Mouse (Mus musculus) MEL-GATA-1-ER (cell line): ENCODE measurements around the gene Mpp2.

Experiments used
- DNase-seq: peaks from one replicate; pipeline ENCODE4 v3.0.0-alpha.2; 2012; ENCODE audit warnings: low read depth; ENCODE audit errors: extremely low read depth

The Mpp2 gene

DNA sequence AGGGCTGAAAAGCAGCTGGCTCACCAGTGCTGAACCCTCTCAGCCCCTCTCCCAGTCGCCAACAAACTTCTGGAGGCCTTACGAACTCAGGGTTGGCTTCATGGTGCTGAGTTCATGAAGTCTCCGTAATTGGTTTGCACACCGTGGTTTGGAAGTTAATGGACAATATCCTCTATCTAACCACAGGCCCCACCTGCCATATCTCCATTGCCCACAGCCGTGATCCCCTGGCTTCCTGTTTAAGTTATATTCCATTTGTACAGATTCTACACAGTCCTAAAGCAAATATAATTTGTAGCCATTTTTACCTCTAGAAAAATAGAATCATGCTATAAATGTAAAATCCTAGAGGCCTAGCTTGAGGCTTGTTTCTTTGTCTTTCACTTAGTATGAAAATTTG, 15.6 kb downstream of the Mpp2 start:
- no peak for DNase-seq

DNA sequence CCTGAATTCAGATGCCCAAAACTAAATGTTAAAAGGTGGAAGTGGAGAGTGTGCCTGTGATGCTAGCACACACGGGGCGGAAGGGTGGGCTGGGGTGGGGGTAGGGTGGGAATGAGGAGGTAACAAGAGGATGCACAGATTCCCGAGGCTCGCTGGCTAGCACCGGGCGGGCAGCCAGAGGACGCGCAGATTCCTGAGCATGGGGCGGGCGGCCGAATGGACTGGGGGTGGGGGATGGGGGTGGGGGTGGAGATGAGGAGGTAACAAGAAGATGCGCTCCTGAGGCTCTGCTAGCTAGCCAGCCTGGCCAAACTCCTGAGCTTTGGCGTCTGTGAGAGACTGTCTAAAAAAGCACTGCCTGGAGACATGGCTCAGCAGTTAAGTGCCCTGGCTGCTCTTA, 17.9 kb downstream of the Mpp2 start:
- DNase-seq = no peak

DNA sequence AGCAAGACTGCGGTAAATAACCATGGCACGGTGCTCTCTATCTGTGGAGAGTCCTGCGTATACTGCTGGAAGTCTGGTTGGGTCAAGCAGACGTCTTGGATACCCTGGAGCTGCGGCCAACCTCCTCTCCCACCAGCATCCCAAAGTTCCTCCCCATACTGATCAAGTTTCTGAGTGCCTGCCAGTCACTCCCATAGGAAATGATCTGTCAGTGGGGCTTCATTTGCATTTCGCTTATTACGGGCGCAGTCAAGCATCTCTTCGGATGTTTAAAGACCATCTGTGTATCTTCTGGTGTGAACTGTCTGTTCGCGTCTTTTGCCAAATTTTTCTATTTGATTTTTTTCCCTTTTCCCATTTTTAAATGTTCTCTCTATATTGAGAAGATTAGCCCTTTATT, 18.7 kb downstream of the Mpp2 start:
- no peak for DNase-seq

DNA sequence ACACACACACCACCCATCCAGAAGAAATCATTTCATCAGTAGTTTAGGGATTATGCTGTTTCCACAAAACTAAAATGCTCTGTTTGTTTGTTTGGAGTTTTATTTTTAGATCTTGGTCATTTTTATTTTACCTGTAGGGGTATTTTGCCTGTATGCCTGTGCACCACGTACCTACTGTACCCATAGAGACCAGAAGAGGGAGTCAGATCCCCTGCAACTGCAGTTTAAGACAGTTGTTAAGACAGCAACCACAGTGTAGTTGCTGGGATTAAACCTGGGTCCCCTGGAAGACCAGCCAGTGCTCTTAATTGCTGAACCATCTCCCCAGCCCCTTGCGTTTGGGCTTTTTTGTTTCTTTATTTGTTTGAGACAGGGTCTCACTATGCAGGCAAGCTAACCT, 19.3 kb downstream of the Mpp2 start:
- DNase-seq = peak; percentile 15

DNA sequence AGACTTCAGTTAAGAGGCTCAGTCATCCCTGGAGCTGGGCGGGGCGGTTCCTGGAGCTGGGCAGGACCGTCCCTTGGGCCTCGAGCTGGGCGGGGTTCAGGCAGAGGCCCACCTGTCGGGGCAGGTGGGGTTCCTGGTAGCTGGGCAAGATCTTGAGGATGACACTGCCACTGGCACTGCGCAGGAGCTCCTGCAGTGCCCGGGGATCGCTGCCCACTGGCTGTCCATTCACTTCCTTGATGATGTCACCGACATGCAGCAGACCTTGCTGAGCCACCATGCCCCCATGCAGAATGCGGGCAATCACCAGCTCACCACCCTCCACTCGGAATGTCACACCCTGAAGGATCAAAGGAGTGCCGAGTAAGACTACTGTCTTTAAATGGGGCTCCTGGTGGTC, 25.2 kb downstream of the Mpp2 start:
- DNase-seq = no peak

DNA sequence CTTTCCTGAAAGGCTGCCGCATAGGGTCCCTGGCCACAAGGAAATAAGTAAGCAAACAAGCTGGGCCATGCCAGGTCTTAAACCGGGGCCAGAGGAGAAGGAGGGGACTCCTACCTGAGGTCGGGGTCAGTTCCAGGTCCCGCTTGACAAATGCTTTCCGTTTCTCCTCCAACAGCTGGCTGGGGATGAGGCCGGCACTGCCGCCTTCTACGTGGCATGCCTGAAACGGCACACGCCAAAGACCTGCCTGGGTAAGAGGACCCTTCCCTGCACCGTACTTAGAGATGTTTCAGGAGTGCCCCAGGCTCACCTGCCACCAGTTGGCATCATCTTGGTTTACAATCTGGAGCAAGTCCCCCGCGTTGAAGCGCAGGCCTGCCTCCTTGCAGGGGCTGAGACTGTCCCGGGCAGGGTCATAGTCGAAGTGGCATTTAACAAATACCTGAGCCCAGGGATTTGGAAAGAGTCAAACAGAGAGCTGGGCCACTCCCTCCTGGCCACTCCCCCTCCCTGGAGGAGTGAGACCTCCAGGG, 26.3 kb downstream of the Mpp2 start:
- no peak for DNase-seq

DNA sequence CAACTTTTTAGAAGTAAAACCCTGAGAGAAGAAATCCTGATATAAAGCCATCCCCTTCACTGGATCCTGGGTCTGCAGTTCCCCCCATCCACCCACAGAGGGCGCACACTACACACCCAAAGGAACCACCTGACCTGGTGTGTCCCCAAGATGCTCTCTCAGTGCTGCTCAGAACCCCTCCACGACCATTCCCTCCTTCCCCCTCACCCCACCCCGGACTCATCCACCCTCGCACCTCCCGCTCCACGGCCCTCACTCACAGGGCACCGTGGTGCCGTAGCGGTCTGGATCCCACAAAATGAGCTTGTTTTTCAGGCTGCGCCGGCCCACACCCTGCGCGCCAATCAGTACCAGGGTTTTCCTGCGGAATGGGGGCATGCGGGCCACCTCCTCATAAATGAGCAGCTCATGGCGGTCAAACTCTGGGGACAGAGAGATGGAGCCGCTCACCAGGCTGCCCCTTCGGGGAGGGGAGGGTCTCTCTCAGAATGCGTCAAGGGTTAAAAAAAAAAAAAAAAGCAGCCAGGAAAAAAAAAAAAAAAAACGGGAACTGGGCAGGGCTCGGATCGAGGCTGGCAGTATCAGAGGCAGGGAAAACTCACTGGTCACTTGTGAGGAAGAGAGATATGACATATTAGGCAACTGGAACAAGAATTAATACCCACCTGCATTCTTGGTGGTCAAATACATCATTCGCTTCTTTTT, 26.9 kb downstream of the Mpp2 start:
- peak; percentile 47 for DNase-seq

DNA sequence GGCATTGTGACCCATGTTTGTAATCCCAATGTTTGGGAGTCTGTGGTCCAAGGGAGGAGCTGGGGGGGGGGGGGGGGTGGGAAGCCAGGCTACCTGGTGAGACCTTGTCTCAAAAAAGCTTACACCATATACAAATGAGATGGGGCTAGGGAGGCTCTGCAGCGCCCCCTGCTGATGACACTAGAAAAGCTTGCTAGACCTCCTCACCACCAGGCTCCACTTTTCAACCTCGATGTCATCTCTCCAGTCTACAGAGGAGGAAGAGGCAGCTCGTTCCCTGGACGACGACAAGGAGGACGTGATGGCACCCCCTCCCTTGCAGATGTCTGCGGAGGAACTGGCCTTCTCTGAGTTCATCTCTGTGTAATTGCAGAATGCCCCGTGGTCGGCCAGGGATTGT, 34.5 kb downstream of the Mpp2 start:
- DNase-seq = peak; percentile 37

DNA sequence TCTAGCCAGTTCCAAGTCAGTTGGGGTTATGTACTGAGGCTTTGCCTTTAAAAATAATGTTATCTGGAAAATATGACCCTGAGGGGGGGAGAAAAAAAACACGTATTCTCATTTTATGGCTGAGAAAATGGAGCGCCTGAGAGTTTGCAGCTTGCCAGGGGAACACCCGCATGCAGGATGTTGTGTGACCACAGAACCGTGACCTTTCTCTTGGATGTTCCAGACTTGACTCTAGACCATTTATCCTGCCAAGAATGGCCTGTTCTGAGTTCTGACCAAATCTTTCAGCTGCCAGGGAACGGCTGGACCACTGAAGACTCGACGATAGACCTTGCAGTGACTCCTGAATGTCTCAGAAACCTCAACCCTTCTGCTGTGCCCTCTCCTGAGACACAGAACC, 35.1 kb downstream of the Mpp2 start:
- no peak for DNase-seq

DNA sequence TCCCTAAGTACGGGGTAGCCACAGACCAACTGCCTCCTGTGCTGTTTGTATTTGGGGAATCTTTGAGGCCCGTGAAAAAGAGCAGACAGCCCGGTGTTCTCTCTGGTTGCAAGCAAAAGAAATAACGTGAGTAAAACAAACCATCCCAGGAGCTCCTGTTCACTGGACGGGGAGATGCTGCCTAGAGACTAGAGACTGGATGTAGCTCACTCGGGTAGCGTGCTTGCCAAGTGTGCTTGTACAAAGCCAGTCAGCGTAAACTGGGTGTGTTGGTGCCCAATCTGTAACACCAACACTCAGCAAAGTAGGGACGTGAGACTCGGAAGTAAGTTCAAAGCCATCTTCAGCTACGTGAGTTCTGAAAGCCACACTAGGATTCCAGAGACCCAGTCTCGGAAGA, 35.6 kb downstream of the Mpp2 start:
- DNase-seq = no peak

DNA sequence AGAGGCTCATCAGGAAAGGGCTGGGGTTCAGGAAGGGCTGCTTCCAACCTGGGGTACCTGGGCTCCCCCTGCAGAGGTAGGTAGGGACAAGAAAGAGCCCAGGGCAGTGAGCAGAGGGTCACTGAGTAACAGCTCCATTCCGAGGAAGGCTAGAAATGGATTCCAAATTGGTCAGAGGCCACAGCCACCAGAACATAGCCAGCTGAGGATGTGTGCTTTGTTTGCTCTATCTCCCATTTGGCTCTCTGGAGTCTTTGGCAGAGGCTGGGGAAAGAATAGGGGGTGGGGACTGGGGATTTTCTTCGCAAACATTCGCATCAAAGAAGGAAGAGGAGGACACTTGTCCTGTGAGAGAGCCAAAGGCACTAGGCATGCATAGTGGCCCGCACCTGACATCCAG, 36.4 kb downstream of the Mpp2 start:
- no peak for DNase-seq

DNA sequence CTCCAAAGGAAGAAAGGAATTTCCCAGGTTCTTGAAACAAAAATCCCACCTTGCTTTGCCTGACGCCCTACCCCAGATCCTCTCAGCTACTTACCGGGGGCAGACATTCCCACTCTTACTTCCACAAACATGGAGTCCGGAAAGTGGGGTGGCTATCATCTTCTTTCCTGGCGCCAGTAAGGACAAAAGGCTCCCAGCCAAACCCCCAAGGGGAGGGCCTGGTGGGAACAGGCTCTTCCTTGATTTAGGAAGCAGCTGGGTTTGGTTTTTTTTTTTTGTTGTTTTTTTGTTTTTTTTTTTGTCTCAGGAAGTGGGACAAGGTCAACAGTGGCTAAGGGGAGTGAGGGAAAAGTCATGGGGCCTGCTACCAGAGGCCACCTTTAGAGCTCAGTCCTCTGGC, 36.8 kb downstream of the Mpp2 start:
- DNase-seq = no peak

DNA sequence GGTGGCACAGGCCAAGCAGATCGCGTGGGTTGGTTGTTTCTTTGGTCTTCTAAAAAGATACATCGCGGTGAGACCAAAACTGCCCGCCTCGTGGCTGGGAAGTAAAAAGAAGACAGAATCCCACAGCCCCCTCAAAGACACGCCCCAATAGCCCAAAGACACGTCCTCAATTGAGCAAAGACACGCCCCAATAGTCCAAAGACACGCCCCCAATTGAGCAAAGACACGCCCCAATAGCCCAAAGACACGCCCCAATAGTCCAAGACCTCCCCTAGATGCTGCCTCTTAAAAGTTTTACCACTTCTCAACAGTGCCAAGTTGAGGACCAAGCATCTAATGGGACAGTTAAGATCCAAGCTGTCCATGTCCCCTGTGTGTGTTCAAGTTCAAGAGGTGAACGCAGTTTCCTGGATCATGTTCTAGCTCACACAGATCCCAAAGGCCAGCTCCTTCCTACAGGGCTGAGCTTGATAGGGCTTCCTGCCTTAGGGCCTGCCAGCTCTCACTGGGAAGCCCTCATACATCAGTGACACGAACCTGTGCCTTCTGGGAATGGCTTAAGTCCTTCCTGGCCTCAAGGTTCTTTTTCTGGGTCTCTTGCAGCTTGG, 38.3 kb downstream of the Mpp2 start:
- no peak for DNase-seq

DNA sequence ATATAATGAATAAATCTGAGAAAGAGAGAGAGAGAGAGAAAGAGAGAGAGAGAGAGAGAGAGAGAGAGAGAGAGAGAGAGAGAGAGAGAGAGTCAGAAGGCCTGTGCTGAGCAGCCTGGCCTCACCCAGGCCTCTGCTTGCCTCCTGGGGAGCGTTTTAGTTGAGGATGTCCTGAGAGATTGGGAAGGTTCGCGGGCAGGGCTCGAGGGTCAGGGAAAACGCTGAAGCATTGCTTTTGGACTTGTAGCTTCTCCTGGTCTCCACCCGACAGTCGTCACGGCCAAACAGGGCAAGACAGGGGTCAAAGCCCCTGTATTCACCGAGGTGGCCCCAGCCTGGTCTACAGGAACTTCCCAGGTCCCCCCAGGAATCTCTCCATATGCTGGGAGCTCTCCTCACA, 41.7 kb downstream of the Mpp2 start:
- DNase-seq = no peak

DNA sequence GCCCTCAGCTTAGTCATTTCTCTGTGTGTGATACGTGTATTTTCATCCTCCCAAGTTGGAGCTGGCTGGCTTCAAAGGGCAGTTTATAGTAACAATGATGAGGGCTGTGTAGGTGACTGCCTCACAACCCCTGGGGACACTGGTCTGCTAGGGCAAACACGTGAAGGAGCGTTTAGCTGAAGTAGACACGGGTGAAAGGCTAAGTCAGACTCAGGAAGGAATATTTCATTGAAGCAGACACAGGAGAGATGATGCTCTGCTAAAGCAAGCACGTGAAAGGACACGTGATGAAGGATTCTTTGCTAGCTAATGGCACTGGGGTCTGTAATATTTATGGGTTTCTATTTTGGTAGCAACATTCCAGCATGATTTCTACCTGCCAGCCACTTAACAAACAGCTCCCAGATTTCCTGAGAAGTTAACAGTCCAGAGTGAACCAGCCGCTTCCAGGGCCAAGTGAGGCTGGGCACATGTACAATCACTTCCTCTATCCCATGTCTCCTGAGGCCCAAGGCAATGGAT, 43.6 kb downstream of the Mpp2 start:
- DNase-seq = no peak

DNA sequence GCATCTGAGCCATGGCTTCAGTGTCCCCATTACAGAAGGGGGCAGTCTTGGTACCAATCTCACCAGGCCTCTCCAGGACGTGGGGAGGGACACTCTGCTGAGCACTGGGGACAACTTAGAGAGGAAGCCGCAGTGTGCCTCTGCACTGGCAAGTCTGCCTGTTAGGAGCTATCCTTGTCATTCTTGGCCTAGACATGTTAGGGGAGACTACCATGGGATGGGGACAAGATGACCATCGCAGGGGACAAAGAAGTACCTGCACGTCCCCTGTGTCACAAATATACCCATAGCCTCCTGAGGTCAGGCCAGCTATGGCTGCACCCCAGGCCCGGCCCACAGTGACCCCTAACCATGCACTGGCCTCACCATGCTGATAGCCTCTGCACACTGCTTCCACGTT, 44.9 kb downstream of the Mpp2 start:
- no peak for DNase-seq

DNA sequence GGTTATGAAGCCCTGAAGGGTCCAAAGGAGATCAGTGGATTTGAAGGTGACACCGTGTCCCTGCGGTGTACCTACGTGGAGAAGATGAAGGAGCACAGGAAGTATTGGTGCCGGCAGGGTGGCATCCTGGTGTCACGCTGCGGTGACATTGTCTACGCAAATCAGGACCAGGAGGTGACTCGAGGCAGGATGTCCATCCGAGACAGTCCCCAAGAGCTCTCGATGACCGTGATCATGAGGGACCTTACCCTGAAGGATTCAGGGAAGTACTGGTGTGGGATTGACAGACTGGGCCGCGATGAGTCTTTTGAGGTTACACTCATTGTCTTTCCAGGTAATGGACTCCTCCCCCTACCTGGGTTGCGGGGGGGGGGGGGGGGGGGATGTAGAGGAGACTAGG, 45.3 kb downstream of the Mpp2 start:
- DNase-seq = no peak

DNA sequence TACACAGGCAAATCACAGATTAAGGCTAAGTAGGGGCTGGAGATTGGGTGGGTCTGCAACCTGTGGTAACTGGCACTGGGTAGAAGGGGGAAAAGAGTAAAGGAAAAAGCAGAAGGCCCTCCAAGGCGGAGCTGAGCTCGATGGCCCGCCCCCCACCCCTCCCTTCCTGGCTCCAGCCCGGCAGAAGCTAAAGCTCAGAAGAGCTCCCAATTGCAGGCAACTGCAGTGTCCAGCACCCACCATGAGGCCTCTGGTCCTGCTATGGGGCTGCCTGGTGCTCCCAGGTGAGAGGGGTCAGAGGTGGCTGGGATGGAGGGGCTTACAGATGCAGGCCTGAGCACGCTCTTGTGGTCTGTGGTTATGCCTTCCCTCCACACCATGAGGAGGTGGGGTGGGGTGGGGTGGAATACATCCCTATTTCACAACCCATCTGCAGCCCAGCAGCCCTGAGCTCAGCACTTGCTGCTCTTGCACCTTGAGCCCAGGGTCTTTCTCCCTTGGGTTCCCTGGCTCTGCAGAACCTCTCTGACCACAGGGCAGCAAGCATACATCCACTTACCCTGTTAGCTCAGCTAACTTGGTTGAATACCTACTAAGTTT, 46.9 kb downstream of the Mpp2 start, which contains the start of gene Cd300lg:
Gene Cd300lg, plus strand, starts transcription at position 160 of the 600 bp plus-strand sequence.
- DNase-seq = peak; percentile 39

DNA sequence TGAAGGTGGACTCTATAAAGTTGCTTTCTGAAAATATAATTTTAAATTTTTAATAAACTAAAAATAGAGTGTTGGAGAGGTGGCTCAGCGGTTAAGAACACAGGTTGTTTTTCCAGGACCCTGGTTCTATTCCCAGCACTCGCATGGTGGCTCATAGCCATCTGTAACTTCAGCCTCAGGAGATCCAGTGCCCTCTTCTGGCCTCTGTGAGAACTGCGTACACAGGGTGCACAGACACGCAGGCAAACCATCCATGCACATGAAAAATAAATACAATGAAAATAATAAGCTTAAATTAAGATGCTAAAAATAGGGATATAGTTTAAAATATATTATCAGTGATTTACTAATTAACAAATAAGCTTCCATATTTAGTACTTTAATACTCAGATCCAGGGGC, 47.7 kb downstream of the Mpp2 start:
- DNase-seq = no peak

DNA sequence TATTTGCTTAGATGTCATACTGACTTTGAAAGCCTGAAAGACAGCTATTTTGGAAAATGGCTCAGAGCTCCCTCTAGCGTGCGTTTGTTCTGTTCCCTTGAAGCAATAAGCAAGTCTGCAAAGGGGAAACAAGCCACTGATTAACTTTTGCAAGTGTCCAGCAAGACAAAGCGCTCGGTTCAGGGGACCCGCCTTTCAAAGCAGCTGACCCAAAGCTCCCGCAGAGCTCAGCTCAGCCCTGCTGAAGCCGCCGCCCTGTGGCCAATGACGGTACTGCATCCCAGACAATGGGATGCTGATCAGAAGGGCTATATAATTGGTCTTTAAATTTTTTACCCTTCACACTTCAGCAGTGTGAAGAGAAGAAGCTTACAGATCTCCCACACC, 48.2 kb downstream of the Mpp2 start:
- peak; percentile 94 for DNase-seq

DNA sequence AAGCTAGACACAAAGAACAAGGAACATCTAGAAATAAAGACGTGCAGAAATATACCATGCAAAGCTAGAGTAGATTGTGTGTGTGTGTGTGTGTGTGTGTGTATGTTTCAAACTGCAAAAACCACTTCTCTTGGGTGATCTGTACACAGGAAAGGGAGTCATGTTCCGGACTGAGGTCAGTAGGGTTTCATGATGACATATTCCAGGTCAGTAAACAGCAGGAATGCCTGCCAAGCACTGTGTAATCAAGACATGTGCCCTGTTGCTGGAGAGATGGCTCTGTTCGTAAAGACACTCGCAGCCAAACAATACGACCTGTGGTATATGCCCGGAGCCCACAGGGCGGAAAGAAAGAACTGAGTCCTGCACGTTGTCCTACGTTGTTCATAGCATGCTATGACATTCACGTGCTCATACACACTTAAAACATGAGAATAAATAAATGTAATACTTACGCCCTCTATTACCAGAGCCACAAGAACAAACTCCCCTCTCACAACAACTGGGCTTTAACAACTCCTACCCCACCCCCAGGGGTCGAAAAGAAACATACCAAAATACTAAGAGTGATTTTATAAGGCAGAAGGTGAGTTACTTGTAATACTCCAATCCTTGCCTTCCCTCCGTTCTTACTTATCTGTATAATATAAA, 48.7 kb downstream of the Mpp2 start:
- no peak for DNase-seq

DNA sequence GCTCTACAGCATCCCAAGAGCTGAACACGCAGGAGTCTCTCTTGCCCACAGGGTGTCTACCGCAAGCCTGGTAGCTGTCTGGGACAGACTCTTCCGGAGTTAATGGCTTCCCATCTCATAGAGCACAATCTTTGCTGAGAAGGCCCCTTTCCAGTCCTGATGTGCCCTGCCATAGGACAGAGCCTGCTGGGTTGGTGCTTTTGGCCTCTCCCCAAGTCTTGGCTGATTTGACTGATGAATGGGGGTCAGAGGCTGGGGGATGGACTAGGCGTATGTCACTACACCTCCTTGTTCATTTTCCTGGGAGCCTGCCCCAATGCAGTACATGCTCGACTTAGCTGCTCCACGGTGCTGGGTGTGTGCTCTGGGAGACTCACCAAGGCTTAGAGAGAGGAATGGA, 50.5 kb downstream of the Mpp2 start:
- DNase-seq = no peak
